Mouse (Mus musculus): ENCODE results near the gene Dpy19l3. TPM values are rescaled to one million over a fixed set of nuclear protein-coding genes. Genes with fewer than 3 reads are reported as not detected.
A peak's percentile ranks its signal among the peaks of the same experiment; 100 is the strongest.

Gene Dpy19l3
- total RNA-seq, 2 experiments from 2014 or later: 57.8 to 102 TPM

GRCm38 (mm10) chr7:35692641-35693040 lies 61.6 kb downstream of the Dpy19l3 start:
- no peak for DNase-seq (ENCODE audit: low spot score in 2 of 2)

- no peak for DNase-seq (ENCODE audit: low spot score in 2 of 2)
These were observed 62.1 kb downstream of the Dpy19l3 start for GRCm38 (mm10) chr7:35692117-35692516.

GRCm38 (mm10) chr7:35688781-35689349 lies 65.4 kb downstream of the Dpy19l3 start:
- no peak for DNase-seq (ENCODE audit: low spot score in 2 of 2)

- no peak for DNase-seq (ENCODE audit: low spot score in 2 of 2)
These were observed 66.0 kb downstream of the Dpy19l3 start for GRCm38 (mm10) chr7:35688276-35688675.

DNA sequence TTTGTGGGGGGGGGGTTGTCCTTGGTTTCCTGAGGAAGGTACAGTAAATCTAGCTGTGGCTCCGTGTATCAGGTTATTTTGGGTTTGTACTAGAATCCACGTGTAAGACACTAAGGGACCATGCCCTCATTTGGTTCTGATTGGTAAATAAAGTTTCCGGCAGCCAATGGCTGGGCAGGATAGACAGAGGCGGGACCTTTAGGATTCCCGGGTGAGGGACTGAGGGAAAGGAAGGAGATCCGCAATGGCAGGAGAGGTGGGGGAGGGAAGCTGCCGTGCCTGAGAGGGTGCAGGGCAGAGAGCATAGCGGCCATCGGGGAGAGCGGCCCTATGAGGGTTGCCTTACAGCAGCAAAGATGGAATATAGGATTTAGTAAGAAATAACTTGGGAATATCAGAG lies 67.0 kb downstream of the Dpy19l3 start:
- no peak for DNase-seq (ENCODE audit: low spot score in 2 of 2)

GRCm38 (mm10) chr7:35686756-35687155 lies 67.5 kb downstream of the Dpy19l3 start:
- peak; percentile 69 to 77 for DNase-seq (ENCODE audit: low spot score in 2 of 2)

GRCm38 (mm10) chr7:35686216-35686615 lies 68.0 kb downstream of the Dpy19l3 start:
- no peak for DNase-seq (ENCODE audit: low spot score in 2 of 2)

- DNase-seq (ENCODE audit: low spot score in 2 of 2): no peak
These were observed 70.7 kb downstream of the Dpy19l3 start for GRCm38 (mm10) chr7:35683409-35684122.

DNA sequence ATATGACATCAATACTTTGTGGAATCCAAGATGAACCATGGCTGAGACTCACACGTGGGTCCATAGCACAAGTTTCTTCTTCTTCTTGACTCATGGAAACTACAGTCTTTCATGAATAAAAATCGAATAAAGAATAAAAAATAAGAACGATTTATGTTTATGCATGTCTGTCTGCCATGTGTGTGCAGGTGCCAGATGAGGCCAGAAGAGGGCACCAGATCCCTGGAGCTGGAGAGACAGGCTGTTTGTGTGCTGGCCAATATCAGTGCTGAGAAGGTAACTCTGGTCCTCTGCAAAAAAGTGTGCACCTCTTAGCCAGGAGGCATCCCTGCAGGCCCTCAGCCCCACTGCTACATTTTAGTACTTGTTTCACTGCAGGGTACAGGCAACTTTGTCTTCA lies 72.7 kb downstream of the Dpy19l3 start:
- DNase-seq (ENCODE audit: low spot score in 2 of 2): no peak

DNA sequence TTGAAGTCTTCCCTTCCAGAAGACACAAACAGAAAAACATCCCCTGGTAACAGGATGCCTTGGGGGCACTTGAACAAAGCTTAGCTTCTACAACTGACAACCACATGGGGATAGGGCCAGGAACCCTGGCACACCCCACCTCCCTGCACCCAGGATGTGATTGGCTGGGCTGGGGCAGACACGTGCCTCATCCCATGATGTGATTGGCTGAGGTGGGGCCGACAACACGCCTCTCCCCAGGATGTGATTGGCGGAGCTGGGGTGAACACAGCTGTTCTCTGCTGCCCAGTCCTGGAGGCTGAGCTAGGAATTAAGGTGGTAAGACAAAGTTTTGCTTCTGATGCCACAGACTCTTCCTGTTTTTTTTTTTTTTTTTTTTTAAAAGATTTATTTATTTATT lies 75.3 kb downstream of the Dpy19l3 start:
- DNase-seq (ENCODE audit: low spot score in 2 of 2): no peak

GRCm38 (mm10) chr7:35668066-35669041 lies 85.9 kb downstream of the Dpy19l3 start:
- no peak for DNase-seq (ENCODE audit: low spot score in 2 of 2)

DNA sequence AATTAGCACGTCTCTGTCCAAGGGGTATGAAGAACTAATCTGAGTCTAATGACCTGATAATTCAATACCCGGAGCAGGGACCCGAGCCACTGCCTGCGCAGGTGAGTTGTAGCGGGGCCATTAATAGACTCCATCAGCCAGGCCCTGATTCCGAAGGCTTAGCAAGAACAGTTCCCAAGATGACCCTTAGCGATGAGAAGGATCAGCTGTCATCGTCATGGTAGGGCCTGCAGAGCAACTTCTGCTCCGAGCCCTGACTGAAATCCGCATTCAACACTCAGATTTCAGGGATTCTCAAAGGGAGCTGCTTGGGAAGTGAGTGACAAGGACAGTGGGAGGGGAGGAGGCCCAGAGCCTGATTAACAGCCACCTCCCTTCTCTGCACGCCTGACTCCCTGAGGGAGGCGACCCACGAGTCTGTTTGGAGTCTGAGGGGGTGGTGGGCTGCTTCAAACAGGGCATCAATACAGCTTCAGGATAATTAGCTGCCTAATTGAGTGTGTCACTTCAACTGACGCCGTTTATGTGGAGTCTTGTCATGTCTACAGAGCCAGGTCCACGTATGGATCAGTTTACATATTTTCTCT lies 90.4 kb downstream of the Dpy19l3 start:
- DNase-seq (ENCODE audit: low spot score in 2 of 2): no peak

DNA sequence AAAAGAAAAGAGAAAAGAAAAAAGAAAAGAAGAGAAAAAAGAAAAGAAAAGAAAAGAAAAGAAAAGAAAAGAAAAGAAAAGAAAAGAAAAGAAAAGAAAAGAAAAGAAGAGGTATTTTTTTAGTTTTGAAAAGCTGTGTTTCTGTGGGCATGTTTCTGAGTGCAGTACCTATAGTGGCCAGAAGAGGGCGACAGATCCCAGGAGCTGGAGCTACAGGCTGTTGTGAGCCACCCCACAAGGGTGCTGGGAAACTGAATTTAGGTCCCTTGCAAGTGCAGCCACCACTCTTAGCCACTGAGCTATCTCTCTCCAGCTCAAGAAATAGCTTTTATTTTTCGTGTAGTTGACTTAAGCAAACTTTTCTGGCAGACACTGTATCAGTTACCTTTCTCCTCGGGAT lies 95.1 kb downstream of the Dpy19l3 start:
- no peak for DNase-seq (ENCODE audit: low spot score in 2 of 2)

DNA sequence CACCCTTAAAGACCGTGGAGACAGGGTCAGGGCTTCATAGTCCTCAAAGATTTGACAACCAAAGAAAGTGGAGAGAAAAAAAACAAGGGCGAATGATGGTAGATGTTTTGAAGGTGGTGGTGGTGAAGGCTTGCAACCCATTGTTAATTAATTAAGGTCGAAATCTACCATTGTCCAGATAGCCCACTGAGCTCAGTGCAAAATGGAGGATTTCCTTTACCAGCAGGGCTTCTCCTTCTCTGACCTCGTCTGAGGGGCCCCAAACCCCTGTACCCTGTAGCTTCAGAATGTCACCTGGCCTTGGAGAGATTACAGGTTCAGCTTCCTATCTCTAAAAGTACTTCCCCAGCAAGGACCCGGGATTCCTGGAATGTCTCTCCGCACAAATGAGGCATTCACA lies 96.4 kb downstream of the Dpy19l3 start:
- no peak for DNase-seq (ENCODE audit: low spot score in 2 of 2)

DNA sequence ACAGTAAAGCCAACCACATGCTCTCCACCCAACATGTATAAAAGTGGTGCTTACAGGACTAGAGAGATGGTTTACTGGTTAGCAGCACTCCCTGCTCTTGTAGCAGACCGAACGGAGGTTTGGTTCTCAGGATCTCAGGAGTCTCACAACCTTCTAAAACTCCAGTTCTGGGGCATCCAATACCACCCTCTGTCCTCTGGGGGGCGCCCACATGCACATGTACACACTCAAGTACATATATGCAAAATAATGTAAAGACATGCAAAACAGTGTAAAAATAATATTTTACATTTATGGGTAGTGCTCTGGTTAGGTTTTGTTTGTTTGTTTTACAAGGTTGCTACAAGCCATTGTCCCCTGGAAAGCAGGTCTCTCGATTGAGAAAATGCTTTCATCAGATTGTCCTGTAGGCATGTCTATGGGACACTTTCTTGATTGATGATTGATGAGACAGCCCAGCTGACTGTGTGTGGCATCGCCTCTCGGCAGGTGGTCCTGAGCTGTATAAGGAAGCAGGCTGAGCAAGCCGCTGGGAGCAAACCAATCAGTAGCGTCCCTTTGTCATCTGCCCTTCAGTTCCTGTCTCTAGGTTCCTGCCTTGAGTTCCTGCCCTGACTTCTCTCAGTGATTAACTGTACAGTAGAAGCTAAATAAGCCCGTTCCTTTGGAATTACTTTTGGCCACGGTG lies 102.5 kb downstream of the Dpy19l3 start:
- DNase-seq (ENCODE audit: low spot score in 2 of 2): no peak

- DNase-seq (ENCODE audit: low spot score in 2 of 2): peak; percentile 52 to 62
These were observed 103.4 kb downstream of the Dpy19l3 start for GRCm38 (mm10) chr7:35650716-35651410.

DNA sequence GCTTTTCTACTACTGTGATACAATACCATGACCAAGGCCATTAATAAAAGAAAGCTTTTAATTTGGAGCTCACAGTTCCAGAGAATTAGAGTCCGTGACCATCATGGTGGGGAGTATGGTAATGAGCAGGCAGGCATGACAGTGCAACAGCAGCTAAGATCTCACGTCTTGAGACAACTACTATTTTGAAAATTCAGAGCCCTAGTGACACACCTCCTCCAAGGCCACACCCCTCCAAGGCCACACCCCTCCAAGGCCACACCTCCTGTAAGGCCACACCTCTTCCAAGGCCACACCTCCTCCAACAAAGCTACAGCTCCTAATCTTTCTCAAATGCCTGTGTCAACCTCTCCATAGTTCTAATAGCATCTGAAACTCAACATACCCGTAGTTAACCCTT lies 105.2 kb downstream of the Dpy19l3 start:
- no peak for DNase-seq (ENCODE audit: low spot score in 2 of 2)

DNA sequence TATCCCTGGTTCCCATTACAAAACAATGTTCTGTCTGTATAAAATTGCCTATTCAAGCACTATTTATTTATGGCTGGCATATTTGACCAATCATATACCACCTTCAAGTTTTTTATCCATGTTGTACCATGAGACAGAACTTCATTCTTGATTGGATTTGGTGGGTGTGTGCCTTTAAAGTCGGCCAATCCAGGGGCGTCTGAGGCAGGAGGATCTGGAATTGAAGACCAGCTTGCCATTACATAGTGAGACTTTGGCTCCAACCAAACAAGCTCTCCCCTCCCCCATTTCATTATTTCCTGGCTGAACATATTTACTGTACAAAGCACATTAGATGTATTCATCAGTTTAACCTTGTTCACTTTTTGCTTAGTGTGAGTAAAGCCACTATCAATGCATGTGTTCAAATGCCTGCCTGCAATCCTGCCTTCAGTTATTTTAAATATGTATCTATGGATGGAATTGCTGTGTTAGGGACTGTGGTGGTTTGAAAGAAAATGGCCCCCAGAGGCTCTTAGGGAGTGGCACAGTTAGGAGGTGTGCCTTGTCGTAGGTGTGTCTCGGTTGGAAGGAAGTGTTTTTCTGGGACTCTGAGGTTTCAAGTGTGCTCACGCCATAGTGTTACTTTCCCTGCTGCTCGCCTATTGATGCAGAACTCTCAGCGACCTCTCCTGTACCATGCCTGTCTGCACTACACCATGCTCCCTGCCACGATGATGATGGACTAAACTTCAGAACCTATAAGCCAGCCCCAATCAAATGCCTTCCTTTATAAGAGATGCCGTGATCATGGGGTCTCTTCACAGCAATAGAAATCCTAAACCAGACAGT lies 105.8 kb downstream of the Dpy19l3 start:
- no peak for DNase-seq (ENCODE audit: low spot score in 2 of 2)

DNA sequence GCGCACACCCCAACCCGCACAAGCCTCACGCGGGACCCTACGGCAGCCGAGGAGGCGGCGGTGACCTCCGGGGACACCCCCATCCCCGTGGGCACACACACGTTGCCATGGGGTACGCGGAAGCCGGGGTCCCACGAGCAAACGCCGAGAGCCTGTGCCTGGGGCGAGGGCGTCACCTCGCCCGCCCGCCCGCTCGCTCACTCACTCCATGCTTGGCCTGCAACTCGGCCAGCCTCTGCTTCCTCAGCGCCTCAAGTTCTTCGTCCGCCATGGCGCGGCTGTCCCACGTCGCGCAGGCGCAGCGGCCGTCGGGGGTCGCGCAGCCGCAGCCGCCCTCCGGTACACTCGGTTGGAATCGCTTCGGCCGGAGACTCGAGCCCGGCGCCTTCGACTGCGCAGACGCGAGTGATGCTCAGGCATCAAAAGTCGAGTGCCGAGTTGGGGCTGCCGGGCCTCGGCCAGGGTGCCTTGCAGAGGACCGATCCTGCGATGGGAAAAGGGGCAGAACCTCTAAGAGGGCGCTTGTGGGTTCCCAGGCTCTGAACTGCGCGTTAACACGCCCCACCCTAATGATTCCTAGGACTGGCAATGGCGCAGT lies 107.1 kb downstream of the Dpy19l3 start, which contains the start of gene Pdcd5:
Pdcd5 (minus strand) TSS at position 421 of the 598 bp plus-strand sequence.
- DNase-seq (ENCODE audit: low spot score in 2 of 2): peak; percentile 99 to 100
